Mouse (Mus musculus): Measurements from ENCODE around the gene Cdc34b.
"Not testable (repeated sequence)": the region's sequence is repeated elsewhere in the genome, so short reads cannot be mapped to it uniquely, and the experiment has no call there.

Cdc34b gene

GRCm38 (mm10) chr11:94741732-94742272 is at the start of gene Cdc34b:
Cdc34b (plus strand) TSS chr11:94741782.
- DNase-seq, result no peak

GRCm38 (mm10) chr11:94692502-94692901 is 49.1 kb upstream of the Cdc34b start:
- not testable (repeated sequence) for DNase-seq

- no peak for DNase-seq
Observed at GRCm38 (mm10) chr11:94695508-94695907, 46.1 kb upstream of the Cdc34b start.

- DNase-seq, result no peak
Observed at GRCm38 (mm10) chr11:94697140-94697539, 44.4 kb upstream of the Cdc34b start.

- no peak for DNase-seq
Observed at GRCm38 (mm10) chr11:94697703-94698464, 43.7 kb upstream of the Cdc34b start.

- DNase-seq, result no peak
Observed at GRCm38 (mm10) chr11:94699399-94699798, 42.2 kb upstream of the Cdc34b start.

- no peak for DNase-seq
Observed at GRCm38 (mm10) chr11:94701401-94702215, 40.0 kb upstream of the Cdc34b start.

GRCm38 (mm10) chr11:94702216-94702610 is 39.4 kb upstream of the Cdc34b start:
- DNase-seq, result no peak

GRCm38 (mm10) chr11:94704020-94704419 is 37.6 kb upstream of the Cdc34b start:
- DNase-seq, result no peak

- DNase-seq, result no peak
Observed at GRCm38 (mm10) chr11:94704472-94704871, 37.1 kb upstream of the Cdc34b start, which contains the start of gene Gm11541. Gm11541 (minus strand) TSS chr11:94704499.

GRCm38 (mm10) chr11:94713246-94713860 is 28.2 kb upstream of the Cdc34b start:
- no peak for DNase-seq

GRCm38 (mm10) chr11:94715622-94716021 is 26.0 kb upstream of the Cdc34b start:
- DNase-seq, result no peak

- peak; percentile 68 for DNase-seq
Observed at GRCm38 (mm10) chr11:94716754-94717153, 24.8 kb upstream of the Cdc34b start.

- DNase-seq, result no peak
Observed at GRCm38 (mm10) chr11:94717239-94717638, 24.3 kb upstream of the Cdc34b start.

- DNase-seq, result no peak
Observed at GRCm38 (mm10) chr11:94718113-94718909, 23.3 kb upstream of the Cdc34b start.

- no peak for DNase-seq
Observed at GRCm38 (mm10) chr11:94719216-94719615, 22.4 kb upstream of the Cdc34b start.

GRCm38 (mm10) chr11:94727306-94727705 is 14.3 kb upstream of the Cdc34b start:
- DNase-seq, result no peak

GRCm38 (mm10) chr11:94728545-94728944 is 13.0 kb upstream of the Cdc34b start:
- DNase-seq, result no peak

GRCm38 (mm10) chr11:94729565-94729964 is 12.0 kb upstream of the Cdc34b start:
- no peak for DNase-seq

- peak; percentile 81 for DNase-seq
Observed at GRCm38 (mm10) chr11:94730261-94730660, 11.3 kb upstream of the Cdc34b start.

GRCm38 (mm10) chr11:94731229-94731628 is 10.4 kb upstream of the Cdc34b start:
- DNase-seq, result no peak

- DNase-seq, result peak; percentile 60
Observed at GRCm38 (mm10) chr11:94732773-94733172, 8.8 kb upstream of the Cdc34b start.
